Mouse (Mus musculus) C2C12 (cell line): ENCODE data around the gene Bpifb5.

Experiments used
- CTCF ChIP-seq: IDR thresholded peaks from one replicate; pipeline ENCODE4 v1.5.1; 2011; ENCODE audit not compliant: control insufficient read depth, insufficient read depth, insufficient read length
- MAX ChIP-seq: IDR thresholded peaks from one replicate; pipeline ENCODE4 v1.6.1; 2011; ENCODE audit warnings: mild to moderate bottlenecking, control low read depth

DNA sequence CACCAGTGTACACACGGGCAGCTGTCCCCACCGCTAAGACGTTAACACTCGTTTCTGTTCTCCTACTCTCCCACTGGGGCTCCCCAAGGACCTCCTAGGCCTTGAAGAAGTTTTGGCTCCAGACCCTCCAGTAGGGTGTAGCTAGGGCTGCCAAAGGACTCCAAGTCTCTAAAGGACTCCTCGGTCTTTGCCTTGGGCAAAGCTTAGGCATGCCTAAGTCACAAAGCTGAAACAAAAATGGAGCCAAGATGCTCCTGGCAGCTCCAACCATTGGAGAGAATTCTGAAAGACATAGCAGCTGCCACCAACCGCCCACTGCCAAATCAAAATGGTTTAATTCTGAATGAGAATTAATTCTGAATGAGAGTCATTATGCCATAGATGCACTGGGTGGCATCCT is 9.9 kb downstream of the Bpifb5 start:
- TF ChIP-seq CTCF (no peak), MAX (no peak)
